Mouse (Mus musculus): ENCODE measurements around the gene A630089N07Rik. TPM values are rescaled to one million over a fixed set of nuclear protein-coding genes. Genes with fewer than 3 reads are reported as not detected.
"Not testable (repeated sequence)": the region's sequence is repeated elsewhere in the genome, so short reads cannot be mapped to it uniquely, and the experiment has no call there.

The A630089N07Rik gene
- polyA plus RNA-seq, 1 experiment from 2014 or later = 18.8 TPM

DNA sequence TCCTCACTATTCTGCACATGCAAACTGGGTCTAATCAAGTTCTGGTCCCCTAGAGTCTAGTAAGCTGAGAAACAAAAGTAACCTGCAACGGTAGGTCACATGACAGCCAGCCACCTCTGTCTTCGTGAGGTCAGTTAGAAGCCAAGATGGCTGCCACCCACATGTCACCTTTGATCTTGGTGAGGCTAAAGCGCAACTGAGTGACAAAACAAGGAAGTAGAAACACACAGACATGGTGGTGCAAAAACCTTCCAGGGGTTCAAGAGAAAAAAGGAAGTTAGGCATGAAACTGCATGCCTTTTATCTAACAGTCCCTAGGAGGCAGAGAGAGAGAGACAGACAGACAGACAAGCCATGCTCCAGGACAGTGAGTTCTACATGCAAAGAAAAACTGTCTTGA lies 60.2 kb downstream of the A630089N07Rik start:
- Histone ChIP-seq H3K4me1 (replicated peaks; ENCODE audit: control insufficient read depth, insufficient read depth, low read length) (no peaks in the 10 kb centered on the region), H3K4me2 (ENCODE audit: low read length) (no peak overlapping the region), H3K27me3 (replicated peaks; ENCODE audit: control insufficient read depth, insufficient read depth, low read length) (no peaks in the 10 kb centered on the region), H3K27ac (ENCODE audit: low read length) (no peak overlapping the region), H3K9ac (replicated peaks; ENCODE audit: low read depth, low read length) (no peak overlapping the region), H3K36me3 (ENCODE audit: control insufficient read depth, insufficient read depth) (peaks cover 4% of the 10 kb centered on the region; the same call in 1 of the 2 replicates), H3K4me3 (replicated peaks; ENCODE audit: low read length) (no peak overlapping the region), H3K9me3 (ENCODE audit: control insufficient read depth, low read length) (peaks cover 20% of the 10 kb centered on the region)
- WGBS = 89% methylated on average over 3 of the region's 3 CpGs
- ATAC-seq = no peak

DNA sequence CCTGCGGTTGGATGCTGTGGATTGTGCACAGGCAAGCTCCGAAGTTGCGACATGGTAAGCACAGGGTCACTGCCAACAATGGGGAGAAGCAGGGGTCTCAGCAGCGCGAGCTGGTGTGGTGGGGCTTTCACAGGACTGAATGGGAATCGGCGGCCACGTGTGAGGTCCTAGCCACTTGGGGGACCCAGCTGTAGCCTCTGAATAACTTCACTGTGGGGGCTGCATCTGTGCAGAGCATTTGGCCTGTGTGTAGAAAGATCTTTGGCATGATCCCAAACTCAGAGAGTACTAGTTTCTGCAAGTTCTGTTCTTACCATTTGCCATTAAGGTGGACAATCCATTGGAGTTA lies 84.9 kb downstream of the A630089N07Rik start:
- Histone ChIP-seq H3K4me1 (replicated peaks; ENCODE audit: control insufficient read depth, insufficient read depth, low read length) (peaks cover 12% of the 10 kb centered on the region), H3K9me3 (ENCODE audit: control insufficient read depth, low read length) (peaks cover 11% of the 10 kb centered on the region), H3K9ac (replicated peaks; ENCODE audit: low read depth, low read length) (peak overlapping the region; percentile 51), H3K4me2 (ENCODE audit: low read length) (peak overlapping the region; percentile 81), H3K4me3 (replicated peaks; ENCODE audit: low read length) (peak overlapping the region; percentile 53)
- H3K27me3 ChIP-seq (replicated peaks; ENCODE audit: control insufficient read depth, insufficient read depth, low read length); H3K36me3 ChIP-seq (ENCODE audit: control insufficient read depth, insufficient read depth); H3K27ac ChIP-seq (ENCODE audit: low read length): not testable (repeated sequence)
- 0% methylated on average over 8 of the region's 8 CpGs for WGBS
- peak; percentile 67 for ATAC-seq

DNA sequence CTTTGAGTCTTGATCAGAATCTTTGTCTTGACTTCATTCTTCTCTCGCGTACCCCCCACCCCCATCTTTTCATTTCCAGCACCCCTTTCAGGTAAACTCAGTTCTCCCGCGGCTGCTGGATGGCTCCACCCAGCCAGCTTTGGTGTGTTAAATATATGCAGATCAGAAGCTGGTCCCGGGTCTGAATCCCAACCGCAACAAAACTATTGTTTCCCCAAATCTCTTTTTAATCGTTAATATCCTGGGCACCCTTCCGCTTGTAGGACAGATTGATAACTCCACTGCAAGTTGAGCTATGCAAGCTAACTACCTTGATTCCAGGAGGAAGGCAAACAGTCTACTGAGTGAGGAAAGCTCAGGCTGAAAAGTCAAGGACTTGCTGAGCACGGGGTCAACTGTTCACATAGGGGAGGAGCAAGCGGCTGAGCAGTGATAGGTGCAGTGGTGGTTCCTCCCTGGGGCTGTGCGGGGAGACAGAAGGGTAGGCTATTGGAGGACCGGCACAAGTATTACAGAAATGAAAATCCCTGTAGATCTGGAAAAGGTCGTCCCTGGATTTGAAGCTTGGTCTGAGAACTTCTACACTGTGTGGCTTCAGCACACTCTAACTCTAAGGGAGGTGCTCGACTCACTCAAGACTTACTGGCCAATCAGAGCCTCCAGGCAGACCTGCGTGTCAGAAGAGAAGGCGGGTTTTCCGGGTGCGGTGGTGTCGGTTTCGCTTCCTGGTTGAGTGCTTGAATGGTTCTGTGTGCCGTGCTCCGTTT lies 85.5 kb downstream of the A630089N07Rik start, which contains the start of gene B230307C23Rik:
Gene B230307C23Rik, plus strand, starts transcription at position 700 of the 767 bp plus-strand sequence.
- Histone ChIP-seq H3K9ac (replicated peaks; ENCODE audit: low read depth, low read length) (peak within 1 kb of the TSS; percentile 51), H3K4me3 (replicated peaks; ENCODE audit: low read length) (peak within 1 kb of the TSS; percentile 53), H3K4me1 (replicated peaks; ENCODE audit: control insufficient read depth, insufficient read depth, low read length) (peaks cover 12% of the 10 kb centered on the region), H3K27me3 (replicated peaks; ENCODE audit: control insufficient read depth, insufficient read depth, low read length) (no peaks in the 10 kb centered on the region), H3K4me2 (ENCODE audit: low read length) (peak within 1 kb of the TSS; percentile 81), H3K9me3 (ENCODE audit: control insufficient read depth, low read length) (peaks cover 7% of the 10 kb centered on the region), H3K27ac (ENCODE audit: low read length) (no peak within 1 kb of the TSS), H3K36me3 (ENCODE audit: control insufficient read depth, insufficient read depth) (peaks cover 4% of the 10 kb centered on the region; the same call in 1 of the 2 replicates)
- ATAC-seq = peak; percentile 100
- 4% methylated on average over 22 of the region's 22 CpGs for WGBS

DNA sequence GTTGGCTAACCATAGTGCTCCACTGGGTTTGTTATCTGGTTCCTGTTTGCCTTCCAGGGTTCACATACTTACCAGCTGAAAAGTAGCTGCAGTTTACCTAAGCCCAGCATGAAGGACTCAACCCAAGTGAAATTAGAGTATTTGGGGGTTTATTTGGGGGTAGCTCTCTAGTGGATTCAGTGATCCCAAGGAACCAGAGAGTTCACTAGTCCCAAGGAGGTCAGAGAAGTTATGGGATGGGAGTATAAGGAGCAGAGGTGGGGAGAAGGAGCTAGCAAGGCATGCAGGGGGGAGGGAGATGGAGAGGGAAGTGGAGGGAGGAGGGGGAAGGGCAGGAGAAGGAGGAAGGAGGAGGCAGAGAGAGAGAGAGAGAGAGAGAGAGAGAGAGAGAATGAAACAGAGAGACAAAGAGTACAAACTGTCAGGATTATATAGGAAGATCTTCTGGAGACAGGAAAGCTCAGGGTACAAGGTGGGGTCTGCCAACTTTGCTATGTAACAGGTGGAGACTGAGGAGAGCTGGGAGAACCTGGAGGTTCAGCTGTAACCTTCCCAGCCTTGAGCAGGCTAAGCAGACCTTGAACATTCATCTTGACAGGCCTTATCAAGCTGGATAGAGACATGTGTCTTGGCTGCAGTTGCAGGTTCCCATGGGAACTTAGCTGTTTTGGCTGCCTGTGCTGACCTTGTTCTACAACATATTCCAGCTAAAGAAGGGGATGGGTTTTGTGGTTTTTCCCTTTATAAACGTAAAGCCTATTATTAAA lies 86.2 kb downstream of the A630089N07Rik start:
- H3K9ac ChIP-seq (replicated peaks; ENCODE audit: low read depth, low read length) = no peak overlapping the region
- H3K4me2 ChIP-seq (ENCODE audit: low read length) = peak overlapping the region; percentile 81
- peaks cover 12% of the 10 kb centered on the region for H3K4me1 ChIP-seq (replicated peaks; ENCODE audit: control insufficient read depth, insufficient read depth, low read length)
- no peak overlapping the region for H3K27ac ChIP-seq (ENCODE audit: low read length)
- H3K27me3 ChIP-seq (replicated peaks; ENCODE audit: control insufficient read depth, insufficient read depth, low read length) = no peaks in the 10 kb centered on the region
- peaks cover 4% of the 10 kb centered on the region; the same call in 1 of the 2 replicates for H3K36me3 ChIP-seq (ENCODE audit: control insufficient read depth, insufficient read depth)
- peaks cover 7% of the 10 kb centered on the region for H3K9me3 ChIP-seq (ENCODE audit: control insufficient read depth, low read length)
- H3K4me3 ChIP-seq (replicated peaks; ENCODE audit: low read length) = peak overlapping the region; percentile 53
- no peak for ATAC-seq
- WGBS = 7% methylated on average over 1 of the region's 1 CpGs

DNA sequence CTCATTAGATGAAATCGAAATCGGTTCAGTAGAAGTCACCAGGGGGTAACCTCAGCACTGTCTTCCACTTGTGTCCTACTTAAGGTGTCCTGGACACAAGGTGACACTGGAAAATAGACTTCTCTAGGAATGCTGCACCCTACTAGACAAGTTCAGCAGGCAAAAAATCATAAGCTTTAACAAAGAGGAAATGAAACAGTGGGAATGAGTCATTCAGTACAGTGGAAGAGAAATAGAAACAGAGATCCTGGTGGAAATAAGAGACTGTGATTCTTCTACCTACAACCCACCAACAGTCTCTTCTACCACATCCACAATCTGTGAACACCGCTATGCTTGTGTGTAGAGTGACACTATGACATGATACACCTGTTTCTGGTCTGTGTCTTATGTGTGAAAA lies 89.8 kb downstream of the A630089N07Rik start:
- not testable (repeated sequence) for H3K9ac ChIP-seq (replicated peaks; ENCODE audit: low read depth, low read length); H3K4me3 ChIP-seq (replicated peaks; ENCODE audit: low read length); H3K9me3 ChIP-seq (ENCODE audit: control insufficient read depth, low read length); H3K27ac ChIP-seq (ENCODE audit: low read length); H3K4me1 ChIP-seq (replicated peaks; ENCODE audit: control insufficient read depth, insufficient read depth, low read length); H3K27me3 ChIP-seq (replicated peaks; ENCODE audit: control insufficient read depth, insufficient read depth, low read length); H3K36me3 ChIP-seq (ENCODE audit: control insufficient read depth, insufficient read depth); H3K4me2 ChIP-seq (ENCODE audit: low read length); ATAC-seq
- 75% methylated on average over 3 of the region's 3 CpGs for WGBS

DNA sequence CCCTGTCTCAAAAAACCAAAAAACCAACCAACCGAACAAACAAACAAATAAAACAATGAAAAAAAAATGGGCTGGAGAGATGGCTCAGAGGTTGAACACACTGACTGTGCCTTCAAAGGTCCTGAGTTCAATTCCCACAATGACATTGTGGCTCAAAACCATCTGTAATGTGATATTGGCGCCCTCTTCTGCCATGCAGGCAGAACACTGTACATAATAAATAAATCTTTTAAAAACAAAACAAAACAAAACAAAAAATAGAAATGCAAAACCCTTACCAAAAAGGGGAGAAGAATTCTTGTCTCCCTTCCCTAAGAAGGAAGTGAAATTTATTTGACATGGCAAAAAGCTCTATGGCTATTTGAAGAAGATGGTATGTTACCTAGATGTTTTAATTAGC lies 90.7 kb downstream of the A630089N07Rik start:
- Histone ChIP-seq H3K9me3 (ENCODE audit: control insufficient read depth, low read length) (no peaks in the 10 kb centered on the region), H3K27me3 (replicated peaks; ENCODE audit: control insufficient read depth, insufficient read depth, low read length) (no peaks in the 10 kb centered on the region)

DNA sequence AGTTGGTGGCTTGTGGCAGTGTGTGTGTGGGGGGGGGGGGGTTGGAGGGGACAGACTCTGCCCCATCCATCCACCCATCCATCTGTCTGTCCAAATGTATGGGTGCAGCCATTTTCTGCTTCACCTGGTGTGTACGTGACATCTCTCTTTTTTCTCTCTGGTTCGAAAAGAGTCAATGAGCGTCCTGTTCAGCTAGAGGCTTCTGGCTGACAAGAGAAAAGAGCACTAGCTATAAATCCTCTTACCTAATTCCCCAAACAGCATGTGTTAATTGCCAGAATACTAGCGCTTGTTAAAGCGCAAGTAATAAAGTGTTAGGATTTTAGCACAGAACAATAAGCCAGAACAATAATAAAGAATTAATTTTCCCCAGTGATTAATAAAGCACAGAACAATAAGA lies 97.7 kb downstream of the A630089N07Rik start:
- no peak overlapping the region for H3K27ac ChIP-seq (ENCODE audit: low read length)
- no peak overlapping the region for H3K4me2 ChIP-seq (ENCODE audit: low read length)
- H3K36me3 ChIP-seq (ENCODE audit: control insufficient read depth, insufficient read depth) = no peaks in the 10 kb centered on the region
- no peak for ATAC-seq
- 26% methylated on average over 5 of the region's 5 CpGs for WGBS
- no peaks in the 10 kb centered on the region for H3K9me3 ChIP-seq (ENCODE audit: control insufficient read depth, low read length)
- no peak overlapping the region for H3K4me3 ChIP-seq (replicated peaks; ENCODE audit: low read length)
- H3K9ac ChIP-seq (replicated peaks; ENCODE audit: low read depth, low read length) = no peak overlapping the region
- H3K4me1 ChIP-seq (replicated peaks; ENCODE audit: control insufficient read depth, insufficient read depth, low read length) = no peaks in the 10 kb centered on the region
- no peaks in the 10 kb centered on the region for H3K27me3 ChIP-seq (replicated peaks; ENCODE audit: control insufficient read depth, insufficient read depth, low read length)

More for the DNA sequence above, 90.7 kb downstream of the A630089N07Rik start:
- Histone ChIP-seq H3K4me1 (replicated peaks; ENCODE audit: control insufficient read depth, insufficient read depth, low read length) (peaks cover 5% of the 10 kb centered on the region), H3K27ac (ENCODE audit: low read length) (no peak overlapping the region), H3K4me2 (ENCODE audit: low read length) (no peak overlapping the region), H3K9ac (replicated peaks; ENCODE audit: low read depth, low read length) (no peak overlapping the region), H3K36me3 (ENCODE audit: control insufficient read depth, insufficient read depth) (no peaks in the 10 kb centered on the region), H3K4me3 (replicated peaks; ENCODE audit: low read length) (no peak overlapping the region)
- no peak for ATAC-seq
- WGBS = 79% methylated on average over 2 of the region's 2 CpGs

DNA sequence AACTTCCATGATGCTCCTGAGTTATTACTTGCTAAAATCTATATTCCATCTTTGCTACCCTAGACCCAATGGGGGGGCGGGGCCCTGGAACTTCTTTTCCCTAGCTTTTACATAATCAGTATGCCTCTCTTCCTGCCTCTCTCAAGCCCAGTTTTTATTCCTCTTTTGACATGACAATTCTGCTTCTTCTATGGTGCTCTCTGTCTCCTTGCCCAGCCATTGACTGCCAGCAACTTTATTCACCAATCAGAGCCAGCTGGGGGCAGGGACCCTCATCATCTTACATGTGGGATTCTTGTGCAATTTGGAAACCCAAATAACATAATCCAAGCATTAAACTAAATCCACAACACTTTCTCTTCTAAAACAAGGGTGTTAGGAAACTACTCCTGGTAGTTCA lies 100.9 kb downstream of the A630089N07Rik start:
- H3K4me2 ChIP-seq (ENCODE audit: low read length) = no peak overlapping the region
- no peaks in the 10 kb centered on the region for H3K36me3 ChIP-seq (ENCODE audit: control insufficient read depth, insufficient read depth)
- H3K4me1 ChIP-seq (replicated peaks; ENCODE audit: control insufficient read depth, insufficient read depth, low read length) = no peaks in the 10 kb centered on the region
- H3K9me3 ChIP-seq (ENCODE audit: control insufficient read depth, low read length) = no peaks in the 10 kb centered on the region
- H3K9ac ChIP-seq (replicated peaks; ENCODE audit: low read depth, low read length) = no peak overlapping the region
- H3K27ac ChIP-seq (ENCODE audit: low read length) = no peak overlapping the region
- H3K4me3 ChIP-seq (replicated peaks; ENCODE audit: low read length) = no peak overlapping the region
- 93% methylated on average over 1 of the region's 1 CpGs for WGBS
- ATAC-seq = no peak
- no peaks in the 10 kb centered on the region for H3K27me3 ChIP-seq (replicated peaks; ENCODE audit: control insufficient read depth, insufficient read depth, low read length)

DNA sequence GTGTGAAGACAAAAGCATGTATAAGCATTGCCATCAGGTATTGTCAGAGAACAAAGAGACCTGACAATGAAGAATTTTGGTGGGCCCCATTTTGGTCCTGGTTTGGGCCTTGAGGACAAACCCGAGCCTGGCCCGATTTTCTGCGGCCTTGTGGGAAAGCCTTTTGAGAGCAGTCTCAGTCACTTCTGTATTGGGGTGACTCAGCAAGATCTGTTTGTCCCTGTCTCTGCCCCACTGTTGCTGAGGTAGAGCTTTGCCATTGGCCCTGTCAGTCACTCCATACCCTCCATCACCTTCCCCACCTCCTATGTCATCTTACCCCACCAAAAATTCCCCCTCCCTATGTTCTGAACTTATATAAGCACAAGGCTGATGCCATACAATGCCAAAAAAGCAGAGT lies 104.5 kb downstream of the A630089N07Rik start:
- ATAC-seq = no peak
- WGBS = 91% methylated on average over 3 of the region's 3 CpGs
- H3K4me1 ChIP-seq (replicated peaks; ENCODE audit: control insufficient read depth, insufficient read depth, low read length) = no peaks in the 10 kb centered on the region

More for the DNA sequence above, 104.5 kb downstream of the A630089N07Rik start:
- H3K27me3 ChIP-seq (replicated peaks; ENCODE audit: control insufficient read depth, insufficient read depth, low read length) = no peaks in the 10 kb centered on the region
- H3K9me3 ChIP-seq (ENCODE audit: control insufficient read depth, low read length) = no peaks in the 10 kb centered on the region
- no peak overlapping the region for H3K27ac ChIP-seq (ENCODE audit: low read length)
- no peaks in the 10 kb centered on the region for H3K36me3 ChIP-seq (ENCODE audit: control insufficient read depth, insufficient read depth)
- no peak overlapping the region for H3K4me3 ChIP-seq (replicated peaks; ENCODE audit: low read length)
- no peak overlapping the region for H3K4me2 ChIP-seq (ENCODE audit: low read length)
- H3K9ac ChIP-seq (replicated peaks; ENCODE audit: low read depth, low read length) = no peak overlapping the region
